Mouse (Mus musculus) intestine, embryonic 15.5 days (tissue): ENCODE data around the gene Ppp3ca. TPM values are rescaled to one million over a fixed set of nuclear protein-coding genes. Genes with fewer than 3 reads are reported as not detected.

ENCODE experiments used
- ATAC-seq: fragments of 200-750 bp; cut with Nextera tagmentation; 2 replicates; pipeline ENCODE4 v1.8.0; 2017; ENCODE audit warnings: moderate TSS enrichment, moderate library complexity
- H3K27ac ChIP-seq: fragments of 300-500 bp; sonication (generic); 2 replicates; pipeline ENCODE4 v1.5.1; 2015; ENCODE audit warnings: mild to moderate bottlenecking, inconsistent platforms
- H3K27me3 ChIP-seq: fragments of 300-500 bp; sonication (generic); replicated peaks from 2 replicates; pipeline ENCODE4 v1.6.1; 2015; ENCODE audit warnings: inconsistent platforms
- H3K36me3 ChIP-seq: fragments of 300-500 bp; sonication (generic); 2 replicates; pipeline ENCODE4 v1.6.1; 2015; ENCODE audit warnings: inconsistent platforms
- H3K4me1 ChIP-seq: fragments of 300-500 bp; sonication (generic); replicated peaks from 2 replicates; pipeline ENCODE4 v1.6.1; 2015; ENCODE audit warnings: inconsistent platforms
- H3K4me2 ChIP-seq: fragments of 300-500 bp; sonication (generic); replicated peaks from 2 replicates; pipeline ENCODE4 v1.6.1; 2015; ENCODE audit warnings: mild to moderate bottlenecking, inconsistent platforms
- H3K4me3 ChIP-seq: fragments of 300-500 bp; sonication (generic); replicated peaks from 2 replicates; pipeline ENCODE4 v1.5.1; 2015; ENCODE audit warnings: inconsistent platforms
- H3K9ac ChIP-seq: fragments of 300-500 bp; sonication (generic); 2 replicates; pipeline ENCODE4 v1.6.1; 2015; ENCODE audit warnings: inconsistent platforms
- H3K9me3 ChIP-seq: fragments of 300-500 bp; sonication (generic); 2 replicates; pipeline ENCODE4 v1.6.1; 2016; ENCODE audit warnings: inconsistent platforms
- whole genome bisulfite sequencing: fragments of 180-500 bp; shearing (Covaris S2); methylation state at CpG from one replicate; pipeline ENCODE4 v1.1.7; 2015; 5-methylcytosine and 5-hydroxymethylcytosine counted together
- polyA plus RNA-seq: library from polyadenylated mRNA; unstranded; fragments of >200 nt; fragmentation: Nextera tagmentation; extraction: Ambion mirVana; gene quantifications from 2 replicates; pipeline ENCODE4 v1.2.1, GENCODE M21; 2015

Gene Ppp3ca
- polyA plus RNA-seq, 1 experiment from 2014 or later = 47.5 TPM

- Histone ChIP-seq H3K4me1 (no peaks in the 10 kb centered on the region), H3K4me3 (no peak overlapping the region), H3K36me3 (no peaks in the 10 kb centered on the region), H3K4me2 (no peak overlapping the region), H3K27me3 (no peaks in the 10 kb centered on the region), H3K9ac (no peak overlapping the region), H3K27ac (no peak overlapping the region), H3K9me3 (no peaks in the 10 kb centered on the region)
- no peak for ATAC-seq
Observed at GRCm38 (mm10) chr3:136895498-136895897, 225.6 kb downstream of the Ppp3ca start.

DNA sequence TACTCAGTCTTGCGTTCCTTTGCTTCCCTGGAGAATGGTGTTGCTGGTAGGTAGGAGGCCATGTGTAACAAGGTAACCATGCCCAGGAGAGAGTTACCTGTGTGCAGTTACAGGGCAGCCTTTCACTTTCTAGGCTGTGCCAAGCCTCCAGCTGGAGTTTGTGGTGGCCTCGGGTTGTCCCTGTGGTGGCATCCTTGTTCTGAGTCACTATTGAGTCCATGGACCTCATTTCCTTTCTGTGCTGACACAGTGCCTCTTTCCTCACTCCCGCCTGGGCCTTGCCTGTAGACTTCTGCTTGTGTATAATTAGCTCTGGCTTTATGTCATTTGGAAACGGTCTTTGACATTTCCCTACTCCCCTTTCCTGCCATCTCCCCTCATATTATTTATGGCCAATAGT, 226.4 kb downstream of the Ppp3ca start:
- Histone ChIP-seq H3K4me3 (no peak overlapping the region), H3K9me3 (no peaks in the 10 kb centered on the region), H3K27me3 (no peaks in the 10 kb centered on the region), H3K4me1 (no peaks in the 10 kb centered on the region), H3K9ac (no peak overlapping the region), H3K27ac (no peak overlapping the region), H3K4me2 (no peak overlapping the region), H3K36me3 (no peaks in the 10 kb centered on the region)
- ATAC-seq = no peak
- 80% methylated on average over 4 of the region's 4 CpGs for WGBS

- WGBS = 82% methylated on average over 2 of the region's 2 CpGs
- H3K4me2 ChIP-seq = no peak overlapping the region
- H3K27me3 ChIP-seq = no peaks in the 10 kb centered on the region
- H3K9ac ChIP-seq = no peak overlapping the region
- no peaks in the 10 kb centered on the region for H3K36me3 ChIP-seq
- no peaks in the 10 kb centered on the region for H3K9me3 ChIP-seq
- H3K27ac ChIP-seq = no peak overlapping the region
- ATAC-seq = no peak
- no peak overlapping the region for H3K4me3 ChIP-seq
- H3K4me1 ChIP-seq = no peaks in the 10 kb centered on the region
Observed at GRCm38 (mm10) chr3:136899744-136900143, 229.8 kb downstream of the Ppp3ca start.

DNA sequence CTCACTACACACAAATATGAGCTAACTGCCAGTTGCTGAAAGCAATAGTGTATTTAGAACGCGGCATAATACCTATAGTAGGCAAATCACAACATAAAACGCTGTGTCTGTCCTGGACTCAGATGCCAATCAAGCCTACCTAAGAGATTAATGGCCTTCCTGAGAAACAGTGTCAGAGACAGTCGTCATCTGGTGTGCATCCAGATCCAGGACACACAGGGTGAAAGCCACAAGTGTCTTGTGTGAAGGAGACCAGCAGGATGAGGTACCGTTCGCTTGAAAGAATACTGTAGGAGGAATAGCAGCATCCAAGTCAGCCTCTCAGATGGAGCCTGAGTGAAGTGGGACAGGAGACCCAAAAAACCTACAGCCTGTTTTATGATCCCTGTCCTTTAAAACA, 231.1 kb downstream of the Ppp3ca start:
- Histone ChIP-seq H3K9ac (no peak overlapping the region), H3K9me3 (no peaks in the 10 kb centered on the region), H3K27me3 (no peaks in the 10 kb centered on the region), H3K4me3 (no peak overlapping the region), H3K4me2 (no peak overlapping the region), H3K36me3 (no peaks in the 10 kb centered on the region), H3K4me1 (no peaks in the 10 kb centered on the region), H3K27ac (no peak overlapping the region)
- WGBS = 94% methylated on average over 6 of the region's 6 CpGs
- no peak for ATAC-seq

DNA sequence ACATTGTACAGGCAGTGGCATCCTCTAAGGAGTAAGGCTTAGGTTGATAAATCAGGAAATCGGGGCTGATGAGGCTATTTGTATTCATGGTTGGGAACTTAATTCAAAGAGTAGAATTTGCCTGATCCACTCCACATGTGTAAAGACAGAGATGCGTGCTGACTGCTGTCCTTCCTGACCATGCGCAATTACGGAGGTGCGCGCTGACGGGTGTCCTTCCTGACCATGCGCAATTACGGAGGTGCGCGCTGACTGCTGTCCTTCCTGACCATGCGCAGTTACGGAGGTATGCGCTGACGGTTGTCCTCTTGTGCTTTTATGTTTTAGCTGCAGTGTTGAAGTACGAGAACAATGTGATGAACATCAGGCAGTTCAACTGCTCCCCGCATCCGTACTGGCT, 232.9 kb downstream of the Ppp3ca start:
- Histone ChIP-seq H3K9ac (no peak overlapping the region), H3K4me1 (no peaks in the 10 kb centered on the region), H3K27ac (no peak overlapping the region), H3K4me2 (no peak overlapping the region), H3K4me3 (no peak overlapping the region), H3K36me3 (no peaks in the 10 kb centered on the region), H3K27me3 (no peaks in the 10 kb centered on the region), H3K9me3 (no peaks in the 10 kb centered on the region)
- no peak for ATAC-seq
- WGBS = 95% methylated on average over 18 of the region's 18 CpGs

DNA sequence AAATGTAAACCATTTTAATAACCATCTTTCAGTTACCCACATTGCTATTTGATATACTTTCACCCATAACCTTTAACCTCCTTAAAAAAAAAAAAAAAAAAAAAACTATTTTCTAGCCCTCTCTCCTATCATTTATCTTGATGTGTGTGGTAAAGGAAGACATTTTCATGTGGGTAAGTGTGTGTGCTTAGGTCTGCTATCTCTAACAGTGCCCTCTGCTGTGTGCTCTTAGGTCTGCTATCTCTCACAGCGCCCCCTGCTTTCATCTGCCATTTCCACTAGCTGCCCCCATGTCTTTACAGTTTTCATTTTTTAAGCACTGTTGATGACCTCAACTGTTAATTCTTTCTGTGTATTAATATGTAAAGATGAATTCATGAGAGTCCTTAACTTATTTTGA, 235.7 kb downstream of the Ppp3ca start:
- Histone ChIP-seq H3K36me3 (no peaks in the 10 kb centered on the region), H3K4me3 (no peak overlapping the region), H3K9me3 (no peaks in the 10 kb centered on the region), H3K27me3 (no peaks in the 10 kb centered on the region), H3K4me2 (no peak overlapping the region), H3K9ac (no peak overlapping the region), H3K4me1 (no peaks in the 10 kb centered on the region), H3K27ac (no peak overlapping the region)
- 77% methylated on average over 1 of the region's 1 CpGs for WGBS
- ATAC-seq = no peak

DNA sequence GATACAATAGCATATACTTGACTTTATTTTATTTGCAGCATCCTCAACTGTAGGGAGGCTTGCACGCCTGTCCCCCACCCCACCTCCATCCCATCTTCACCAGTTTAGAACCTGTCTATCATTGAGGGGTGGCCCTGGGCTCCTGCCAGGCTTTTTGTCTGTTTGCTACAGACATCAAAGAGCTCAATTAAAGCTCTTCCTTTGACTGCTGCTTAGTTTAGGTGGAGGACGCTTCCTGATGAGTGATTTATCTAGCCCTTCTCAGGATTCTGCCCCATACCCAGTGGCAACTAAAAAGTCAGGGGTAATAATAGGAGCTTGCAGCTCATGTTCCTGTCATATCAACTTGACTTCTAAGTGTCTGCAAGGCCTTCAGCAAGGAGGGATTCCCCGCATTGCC, 239.6 kb downstream of the Ppp3ca start:
- Histone ChIP-seq H3K4me2 (no peak overlapping the region), H3K27ac (no peak overlapping the region), H3K9ac (no peak overlapping the region), H3K36me3 (no peaks in the 10 kb centered on the region), H3K9me3 (no peaks in the 10 kb centered on the region), H3K4me1 (no peaks in the 10 kb centered on the region), H3K27me3 (no peaks in the 10 kb centered on the region), H3K4me3 (no peak overlapping the region)
- WGBS = 71% methylated on average over 3 of the region's 3 CpGs
- ATAC-seq = no peak

DNA sequence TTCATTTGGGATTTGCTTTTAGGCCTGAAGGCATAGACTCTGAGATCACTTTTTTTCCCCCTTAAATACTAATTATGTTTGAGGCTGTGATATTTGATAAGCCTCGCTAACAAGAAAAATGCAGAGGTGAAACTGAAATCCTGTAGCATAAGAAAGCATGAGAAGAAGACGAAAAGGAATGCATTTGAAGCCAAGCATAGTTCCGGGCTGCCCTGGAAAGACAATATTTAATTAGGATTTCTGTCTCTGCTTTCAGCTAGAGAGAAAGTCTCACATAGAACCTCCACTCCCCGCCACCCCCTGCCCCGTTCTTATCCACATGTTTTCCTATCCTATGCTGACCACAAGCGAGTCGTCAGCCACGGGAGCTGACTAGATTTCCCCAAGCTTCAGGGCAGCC, 241.4 kb downstream of the Ppp3ca start:
- no peak overlapping the region for H3K9ac ChIP-seq
- 87% methylated on average over 8 of the region's 8 CpGs for WGBS

DNA sequence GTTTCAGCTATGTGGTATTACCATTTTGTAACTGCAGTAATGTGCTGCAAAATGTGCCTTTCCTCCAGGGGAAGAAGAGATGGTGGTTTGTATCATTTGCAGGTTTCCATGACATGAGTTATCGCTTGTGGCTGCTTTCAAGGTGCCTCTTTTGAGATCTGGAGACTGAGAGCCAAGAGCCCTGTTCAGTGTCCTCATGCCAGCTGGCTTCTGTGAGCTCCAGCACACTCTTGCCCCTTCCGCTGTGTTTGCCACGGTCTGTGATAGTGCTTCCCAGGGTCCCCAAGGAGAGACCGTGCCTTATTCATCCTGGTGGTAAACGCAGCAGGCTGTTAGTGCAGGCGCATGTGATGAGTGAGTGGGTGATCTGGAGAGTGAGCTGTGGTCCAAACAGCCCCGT, 247.2 kb downstream of the Ppp3ca start:
- H3K4me3 ChIP-seq = no peak overlapping the region
- no peaks in the 10 kb centered on the region for H3K27me3 ChIP-seq
- no peak for ATAC-seq
- H3K9me3 ChIP-seq = no peaks in the 10 kb centered on the region
- H3K4me1 ChIP-seq = no peaks in the 10 kb centered on the region
- H3K27ac ChIP-seq = no peak overlapping the region
- H3K36me3 ChIP-seq = no peaks in the 10 kb centered on the region
- H3K4me2 ChIP-seq = no peak overlapping the region
- no peak overlapping the region for H3K9ac ChIP-seq
- 86% methylated on average over 7 of the region's 7 CpGs for WGBS

More for the DNA sequence above, 241.4 kb downstream of the Ppp3ca start:
- no peak for ATAC-seq
- no peaks in the 10 kb centered on the region for H3K4me1 ChIP-seq
- H3K9me3 ChIP-seq = no peaks in the 10 kb centered on the region
- no peak overlapping the region for H3K4me2 ChIP-seq
- H3K27me3 ChIP-seq = no peaks in the 10 kb centered on the region
- H3K27ac ChIP-seq = no peak overlapping the region
- no peaks in the 10 kb centered on the region for H3K36me3 ChIP-seq
- H3K4me3 ChIP-seq = no peak overlapping the region

DNA sequence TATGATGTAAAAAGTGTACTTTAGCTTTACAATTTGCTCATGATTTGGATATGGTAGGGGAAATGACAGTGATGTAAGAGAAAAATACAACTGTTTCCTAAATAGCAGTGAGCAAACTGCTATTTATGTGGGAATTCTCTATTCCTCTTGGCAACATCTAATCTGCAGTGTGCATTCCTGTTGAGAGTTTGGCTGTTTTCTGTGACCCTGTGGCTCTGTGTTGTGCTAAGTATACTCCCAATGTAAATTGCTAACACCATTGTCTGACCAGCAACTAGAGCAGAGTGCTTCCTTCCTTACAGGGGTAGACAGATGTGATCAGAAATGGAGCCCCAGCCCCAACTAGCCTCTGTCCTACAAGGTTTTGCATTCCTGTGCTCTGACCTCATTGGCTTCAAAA, 263.1 kb downstream of the Ppp3ca start:
- H3K27me3 ChIP-seq = no peaks in the 10 kb centered on the region
- no peak overlapping the region for H3K9ac ChIP-seq
- H3K4me1 ChIP-seq = no peaks in the 10 kb centered on the region
- no peaks in the 10 kb centered on the region for H3K9me3 ChIP-seq
- H3K27ac ChIP-seq = no peak overlapping the region
- H3K4me2 ChIP-seq = no peak overlapping the region
- no peak overlapping the region for H3K4me3 ChIP-seq
- H3K36me3 ChIP-seq = no peaks in the 10 kb centered on the region
- ATAC-seq = no peak

DNA sequence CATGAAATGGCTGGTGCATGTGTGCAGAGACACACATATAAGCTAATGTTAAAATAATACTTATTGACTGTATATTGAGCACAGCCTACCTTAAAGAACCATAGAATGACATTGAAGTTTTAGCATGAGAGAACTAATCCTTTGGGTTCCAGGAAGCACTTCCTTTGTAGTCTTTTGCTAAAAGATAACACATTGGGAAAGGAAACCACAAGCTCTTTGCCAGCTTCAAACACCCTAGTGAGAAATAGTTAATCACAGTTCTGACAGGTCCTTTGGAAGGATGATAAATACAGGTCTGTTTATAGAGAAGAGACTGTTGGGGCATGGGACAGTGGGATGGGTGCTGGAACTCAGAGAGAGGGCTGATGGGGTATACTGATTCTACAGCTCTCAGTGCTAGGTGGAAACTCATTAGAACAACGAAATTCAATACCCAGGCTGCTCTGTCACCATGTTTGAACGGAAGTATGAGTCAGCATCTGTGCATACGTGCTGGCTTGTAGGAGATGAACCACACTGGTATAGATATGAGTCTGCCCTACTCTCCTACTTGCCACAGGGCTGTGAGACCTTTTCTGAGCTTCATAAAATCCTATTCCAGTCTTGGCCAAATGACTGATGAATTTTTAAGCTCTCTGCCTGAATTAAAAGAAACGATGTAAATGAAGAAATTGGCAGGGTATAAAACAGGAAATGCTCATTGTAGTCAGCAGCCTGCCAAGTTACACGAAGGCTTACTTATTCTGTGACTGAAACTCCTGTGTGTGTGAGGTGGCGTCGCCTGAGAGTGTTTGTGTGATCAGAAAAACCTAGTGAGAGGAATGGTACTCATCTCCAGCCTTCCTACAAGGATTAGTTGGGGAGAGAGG, 271.0 kb downstream of the Ppp3ca start:
- Histone ChIP-seq H3K4me1 (no peaks in the 10 kb centered on the region), H3K9ac (no peak overlapping the region), H3K36me3 (no peaks in the 10 kb centered on the region), H3K4me2 (no peak overlapping the region), H3K4me3 (no peak overlapping the region), H3K27ac (no peak overlapping the region), H3K27me3 (no peaks in the 10 kb centered on the region), H3K9me3 (no peaks in the 10 kb centered on the region)
- ATAC-seq = no peak
- whole genome bisulfite sequencing = 74% methylated on average over 7 of the region's 7 CpGs

DNA sequence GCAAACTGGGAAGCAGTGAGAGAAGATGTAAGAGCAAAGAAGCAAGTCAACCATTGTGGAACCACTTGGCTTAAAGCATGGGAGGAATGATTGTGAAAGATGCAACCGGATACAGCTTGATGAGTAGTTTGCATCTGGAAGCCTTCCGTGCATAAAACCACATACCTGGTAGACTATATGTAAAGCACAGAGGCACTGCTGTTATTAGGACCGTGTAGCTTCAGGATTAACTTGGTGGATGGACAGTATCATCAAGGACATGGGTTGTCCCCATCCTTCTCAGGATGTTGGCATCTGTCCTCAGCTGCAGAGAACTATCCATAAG, 271.6 kb downstream of the Ppp3ca start:
- ATAC-seq = no peak
- 83% methylated on average over 3 of the region's 3 CpGs for WGBS
- no peak overlapping the region for H3K9ac ChIP-seq
- H3K27ac ChIP-seq = no peak overlapping the region
- no peaks in the 10 kb centered on the region for H3K9me3 ChIP-seq
- no peaks in the 10 kb centered on the region for H3K4me1 ChIP-seq
- no peak overlapping the region for H3K4me2 ChIP-seq
- H3K27me3 ChIP-seq = no peaks in the 10 kb centered on the region
- no peaks in the 10 kb centered on the region for H3K36me3 ChIP-seq
- no peak overlapping the region for H3K4me3 ChIP-seq

DNA sequence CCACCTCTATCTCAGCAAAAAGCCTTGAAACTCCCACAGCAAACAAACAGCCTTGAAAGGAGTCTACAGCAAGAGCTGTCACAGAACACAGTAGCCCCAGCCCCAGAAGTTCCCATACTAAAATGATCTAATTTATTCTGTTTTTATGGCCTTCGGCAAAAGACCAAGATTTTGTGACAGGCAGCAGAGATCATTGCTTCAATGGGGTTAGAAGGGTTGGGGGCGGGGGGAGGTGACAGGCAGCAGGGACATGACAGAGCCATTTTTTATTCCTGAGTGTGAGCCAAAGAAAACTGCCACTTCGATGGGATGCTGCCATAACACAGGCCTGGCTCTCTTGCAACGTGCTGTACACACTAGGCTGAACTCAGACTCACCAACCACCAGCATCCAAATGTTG, 275.6 kb downstream of the Ppp3ca start:
- 78% methylated on average over 4 of the region's 4 CpGs for WGBS
- no peak overlapping the region for H3K4me2 ChIP-seq
- H3K4me3 ChIP-seq = no peak overlapping the region
- no peak overlapping the region for H3K9ac ChIP-seq
- no peak for ATAC-seq
- H3K36me3 ChIP-seq = no peaks in the 10 kb centered on the region
- no peak overlapping the region for H3K27ac ChIP-seq
- H3K9me3 ChIP-seq = no peaks in the 10 kb centered on the region
- no peaks in the 10 kb centered on the region for H3K27me3 ChIP-seq
- H3K4me1 ChIP-seq = no peaks in the 10 kb centered on the region
